Mouse (Mus musculus) stomach, postnatal 0 days (tissue): ENCODE measurements at regions not wholly inside any gene's neighbourhood (a gene's known extent, or its start where the extent isn't known, plus 50 kb on each side); places are given as distances from the start of the nearest gene placed in this dataset.

Experiments
- ATAC-seq: fragments of 200-750 bp; cut with Nextera tagmentation; 2 replicates; pipeline ENCODE4 v1.8.0; 2017; ENCODE audit not compliant: low FRiP score, low TSS enrichment
- DNase-seq: peaks from one replicate; pipeline ENCODE4 v3.0.0-alpha.2; 2016; ENCODE audit warnings: low spot score
- H3K27ac ChIP-seq: fragments of 300-500 bp; sonication (generic); replicated peaks from 2 replicates; pipeline ENCODE4 v1.5.1; 2014; ENCODE audit warnings: mild to moderate bottlenecking, control low read depth
- H3K27me3 ChIP-seq: fragments of 300-500 bp; sonication (generic); 2 replicates; pipeline ENCODE4 v1.6.1; 2014; ENCODE audit warnings: low read length; ENCODE audit not compliant: control insufficient read depth, insufficient read depth
- H3K36me3 ChIP-seq: fragments of 300-500 bp; sonication (generic); 2 replicates; pipeline ENCODE4 v1.6.1; 2014; ENCODE audit warnings: low read length, mixed read lengths; ENCODE audit not compliant: control insufficient read depth, insufficient read depth
- H3K4me1 ChIP-seq: fragments of 300-500 bp; sonication (generic); replicated peaks from 2 replicates; pipeline ENCODE4 v1.6.1; 2014; ENCODE audit warnings: antibody characterized with exemption; ENCODE audit not compliant: control insufficient read depth, insufficient read depth
- H3K4me2 ChIP-seq: fragments of 300-500 bp; sonication (generic); replicated peaks from 2 replicates; pipeline ENCODE4 v1.6.1; 2014; ENCODE audit warnings: low read depth, mild to moderate bottlenecking, control low read depth, moderate library complexity
- H3K4me3 ChIP-seq: fragments of 300-500 bp; sonication (generic); 2 replicates; pipeline ENCODE4 v1.5.1; 2014; ENCODE audit warnings: low read depth, low read length, control low read depth
- H3K9ac ChIP-seq: fragments of 300-500 bp; sonication (generic); 2 replicates; pipeline ENCODE4 v1.6.1; 2014; ENCODE audit warnings: mild to moderate bottlenecking, low read length, control low read depth, mixed read lengths
- H3K9me3 ChIP-seq: fragments of 300-500 bp; sonication (generic); 2 replicates; pipeline ENCODE4 v1.6.1; 2016; ENCODE audit warnings: low read length; ENCODE audit not compliant: control insufficient read depth
- CTCF ChIP-seq: IDR thresholded peaks from 2 replicates; pipeline ENCODE4 v1.5.1; 2016; ENCODE audit warnings: antibody characterized with exemption, low read depth, mild to moderate bottlenecking, moderate library complexity
- EP300 ChIP-seq: optimal IDR thresholded peaks from 2 replicates; pipeline ENCODE3; 2016; ENCODE audit warnings: antibody characterized with exemption
- WGBS: fragments of 180-500 bp; shearing (Covaris S2); extraction: QIAGEN DNeasy Blood & Tissue Kit; methylation state at CpG from one replicate; pipeline ENCODE4 v1.1.7; 2014; 5-methylcytosine and 5-hydroxymethylcytosine counted together

GRCm38 (mm10) chr15:96834162-96834843 lies 134.8 kb upstream of the Slc38a2 start:
- no peaks in the 10 kb centered on the region for H3K36me3 ChIP-seq
- no peaks in the 10 kb centered on the region for H3K9me3 ChIP-seq
- 85% methylated on average over 10 of the region's 10 CpGs for WGBS
- TF ChIP-seq CTCF (no peak), EP300 (no peak)
- no peaks in the 10 kb centered on the region for H3K27me3 ChIP-seq
- H3K4me2 ChIP-seq, result no peak overlapping the region
- no peaks in the 10 kb centered on the region; the same call in 1 of the 2 replicates for H3K4me1 ChIP-seq
- H3K9ac ChIP-seq, result no peak overlapping the region
- H3K4me3 ChIP-seq, result no peak overlapping the region
- no peak overlapping the region for H3K27ac ChIP-seq
- DNase-seq (no peak), ATAC-seq (peak; percentile 59; the same call in 1 of the 2 replicates)

- H3K4me2 ChIP-seq, result no peak overlapping the region
- no peak for ATAC-seq
Observed at GRCm38 (mm10) chr15:96832389-96832788, 132.9 kb upstream of the Slc38a2 start.

GRCm38 (mm10) chr15:96831256-96831655 lies 131.7 kb upstream of the Slc38a2 start:
- Histone ChIP-seq H3K9me3 (no peaks in the 10 kb centered on the region), H3K27ac (no peak overlapping the region), H3K9ac (no peak overlapping the region), H3K36me3 (no peaks in the 10 kb centered on the region), H3K4me1 (no peaks in the 10 kb centered on the region; the same call in 1 of the 2 replicates), H3K4me3 (no peak overlapping the region), H3K4me2 (no peak overlapping the region), H3K27me3 (no peaks in the 10 kb centered on the region)
- DNase-seq (no peak), ATAC-seq (no peak)
- no peak for TF ChIP-seq CTCF
- TF ChIP-seq EP300, result no peak
- WGBS, result 86% methylated on average over 10 of the region's 10 CpGs

More at GRCm38 (mm10) chr15:96832389-96832788, 132.9 kb upstream of the Slc38a2 start:
- WGBS, result 75% methylated on average over 10 of the region's 10 CpGs
- Histone ChIP-seq H3K27me3 (no peaks in the 10 kb centered on the region), H3K9me3 (no peaks in the 10 kb centered on the region), H3K27ac (no peak overlapping the region; the same call in 1 of the 2 replicates), H3K4me1 (no peaks in the 10 kb centered on the region; the same call in 1 of the 2 replicates), H3K4me3 (no peak overlapping the region), H3K36me3 (no peaks in the 10 kb centered on the region), H3K9ac (no peak overlapping the region)
- no peak for DNase-seq
- TF ChIP-seq CTCF, result no peak
- no peak for TF ChIP-seq EP300

GRCm38 (mm10) chr15:96830578-96830977 lies 131.0 kb upstream of the Slc38a2 start:
- no peak overlapping the region for H3K4me3 ChIP-seq
- no peaks in the 10 kb centered on the region for H3K27me3 ChIP-seq
- 44% methylated on average over 11 of the region's 11 CpGs for WGBS
- H3K4me2 ChIP-seq, result no peak overlapping the region
- H3K9me3 ChIP-seq, result no peaks in the 10 kb centered on the region
- H3K36me3 ChIP-seq, result no peaks in the 10 kb centered on the region
- TF ChIP-seq CTCF (no peak), EP300 (no peak)
- H3K4me1 ChIP-seq, result no peaks in the 10 kb centered on the region; the same call in 1 of the 2 replicates
- ATAC-seq (peak; percentile 43; the same call in 1 of the 2 replicates), DNase-seq (no peak)
- no peak overlapping the region for H3K9ac ChIP-seq
- peak overlapping the region; percentile 5; the same call in 1 of the 2 replicates for H3K27ac ChIP-seq

- H3K4me1 ChIP-seq, result no peaks in the 10 kb centered on the region; the same call in 1 of the 2 replicates
- H3K4me2 ChIP-seq, result no peak overlapping the region
- no peaks in the 10 kb centered on the region for H3K27me3 ChIP-seq
- H3K4me3 ChIP-seq, result no peak overlapping the region
- TF ChIP-seq EP300 (no peak), CTCF (no peak)
- no peaks in the 10 kb centered on the region for H3K36me3 ChIP-seq
- no peak for ATAC-seq
- H3K9ac ChIP-seq, result no peak overlapping the region
- DNase-seq, result no peak
- WGBS, result 61% methylated on average over 12 of the region's 12 CpGs
- H3K27ac ChIP-seq, result 0 out of 2 replicates have a peak overlapping the region, but pooled peaks have one; percentile 5
- no peaks in the 10 kb centered on the region for H3K9me3 ChIP-seq
Observed at GRCm38 (mm10) chr15:96829941-96830340, 130.4 kb upstream of the Slc38a2 start.

- H3K4me1 ChIP-seq, result no peaks in the 10 kb centered on the region; the same call in 1 of the 2 replicates
- H3K27me3 ChIP-seq, result no peaks in the 10 kb centered on the region
- no peak overlapping the region for H3K4me2 ChIP-seq
- H3K36me3 ChIP-seq, result no peaks in the 10 kb centered on the region
- H3K9ac ChIP-seq, result no peak overlapping the region
- no peaks in the 10 kb centered on the region for H3K9me3 ChIP-seq
- ATAC-seq (no peak), DNase-seq (no peak)
- no peak for TF ChIP-seq CTCF
- no peak overlapping the region for H3K4me3 ChIP-seq
- WGBS, result 92% methylated on average over 8 of the region's 8 CpGs
- H3K27ac ChIP-seq, result no peak overlapping the region
Observed at GRCm38 (mm10) chr15:96828681-96829080, 129.2 kb upstream of the Slc38a2 start.
